Mouse (Mus musculus): ENCODE results near the gene Grcc10. TPM values are rescaled to one million over a fixed set of nuclear protein-coding genes. Genes with fewer than 3 reads are reported as not detected.
A peak's percentile ranks its signal among the peaks of the same experiment; 100 is the strongest.

The Grcc10 gene
- polyA plus RNA-seq, 1 experiment from 2014 or later, result 406 TPM

DNA sequence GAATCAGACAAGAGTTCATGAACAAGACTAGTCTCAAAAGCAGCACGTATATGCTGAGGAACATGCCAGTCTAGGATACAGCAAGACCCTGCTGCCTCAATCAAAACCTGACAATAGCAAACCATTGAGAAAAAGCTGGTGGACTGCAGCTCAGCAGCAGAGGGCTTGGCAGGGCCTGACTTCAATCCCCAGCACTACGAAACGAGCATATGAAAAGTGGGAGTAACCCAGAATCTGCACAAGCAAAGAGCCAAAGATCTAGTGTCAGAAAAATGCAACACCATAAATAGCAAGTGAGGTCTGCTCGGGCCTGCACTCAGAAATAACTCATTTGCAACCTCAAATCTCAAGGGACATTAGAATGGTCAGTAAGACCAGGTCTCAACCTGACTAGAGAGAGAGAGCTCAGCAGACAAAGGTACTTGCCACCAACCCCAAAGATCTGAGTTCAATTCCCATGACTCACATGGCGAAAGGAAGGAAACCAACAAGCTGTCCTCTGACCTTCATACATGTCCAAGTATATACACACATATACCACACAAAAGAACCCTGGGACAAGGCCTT is 35.0 kb downstream of the Grcc10 start:
- H3K36me3 ChIP-seq, result peaks cover 54% of the 10 kb centered on the region

DNA sequence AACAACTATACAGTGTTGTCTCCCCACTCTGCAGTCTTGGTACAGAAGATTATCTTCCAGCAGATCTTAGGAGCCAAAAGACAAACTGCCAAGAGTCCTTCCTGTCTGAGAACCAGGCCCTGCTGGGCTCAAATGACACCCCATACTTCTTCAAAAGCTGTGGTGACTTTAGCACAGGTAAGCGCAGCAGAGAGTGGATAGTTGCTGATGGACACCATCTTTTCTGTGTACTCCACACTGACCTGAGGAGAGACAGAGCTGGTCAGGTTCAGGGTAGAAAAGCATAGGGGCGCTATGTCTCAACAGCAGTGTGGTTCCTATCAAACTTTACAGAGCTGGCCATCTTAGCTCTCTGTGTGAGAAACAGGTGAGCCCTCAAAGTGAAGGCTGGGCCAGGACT is 36.8 kb downstream of the Grcc10 start:
- H3K9ac ChIP-seq, result no peak overlapping the region
- no peak overlapping the region for H3K4me2 ChIP-seq
- no peak overlapping the region for H3K4me3 ChIP-seq
- peaks cover 18% of the 10 kb centered on the region for H3K4me1 ChIP-seq
- no peaks in the 10 kb centered on the region for H3K9me3 ChIP-seq
- 90% methylated on average over 2 of the region's 2 CpGs for WGBS
- no peak for ATAC-seq (ENCODE audit: borderline replicate concordance, extremely low read depth, low FRiP score, low TSS enrichment)
- H3K27me3 ChIP-seq, result no peaks in the 10 kb centered on the region
- peaks cover 66% of the 10 kb centered on the region for H3K36me3 ChIP-seq
- H3K27ac ChIP-seq, result no peak overlapping the region

More for the DNA sequence above, 35.0 kb downstream of the Grcc10 start:
- Histone ChIP-seq H3K27me3 (no peaks in the 10 kb centered on the region), H3K9me3 (no peaks in the 10 kb centered on the region), H3K4me3 (no peak overlapping the region), H3K9ac (no peak overlapping the region), H3K27ac (no peak overlapping the region), H3K4me2 (no peak overlapping the region), H3K4me1 (peaks cover 27% of the 10 kb centered on the region)
- 85% methylated on average over 5 of the region's 5 CpGs for WGBS
- ATAC-seq (ENCODE audit: borderline replicate concordance, extremely low read depth, low FRiP score, low TSS enrichment), result no peak

GRCm38 (mm10) chr6:124703789-124704188 is 37.4 kb downstream of the Grcc10 start:
- no peaks in the 10 kb centered on the region for H3K27me3 ChIP-seq
- no peak overlapping the region for H3K27ac ChIP-seq
- H3K4me3 ChIP-seq, result no peak overlapping the region
- peaks cover 12% of the 10 kb centered on the region; the same call in 1 of the 2 replicates for H3K4me1 ChIP-seq
- no peak overlapping the region for H3K9ac ChIP-seq
- H3K36me3 ChIP-seq, result peaks cover 69% of the 10 kb centered on the region
- ATAC-seq (ENCODE audit: borderline replicate concordance, extremely low read depth, low FRiP score, low TSS enrichment), result no peak
- WGBS, result 62% methylated on average over 7 of the region's 7 CpGs
- no peaks in the 10 kb centered on the region for H3K9me3 ChIP-seq
- no peak overlapping the region for H3K4me2 ChIP-seq

DNA sequence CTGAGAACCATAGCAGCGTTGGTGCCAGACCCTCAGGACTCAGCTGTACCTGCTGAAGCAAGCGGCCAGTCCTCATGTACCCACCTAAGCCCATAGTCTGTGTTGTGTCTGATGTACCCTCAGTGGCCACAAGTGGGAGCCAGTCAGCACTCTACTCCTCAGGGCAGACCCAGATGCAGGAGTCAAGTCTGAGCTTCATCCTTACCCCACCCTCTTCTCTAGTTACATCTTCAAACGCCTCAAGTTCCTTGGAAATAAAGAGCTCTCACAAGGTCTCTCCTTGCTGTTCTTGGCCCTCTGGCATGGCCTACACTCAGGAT is 38.4 kb downstream of the Grcc10 start:
- peaks cover 7% of the 10 kb centered on the region; the same call in 1 of the 2 replicates for H3K4me1 ChIP-seq
- no peaks in the 10 kb centered on the region for H3K9me3 ChIP-seq
- H3K27me3 ChIP-seq, result no peaks in the 10 kb centered on the region
- 43% methylated on average over 3 of the region's 3 CpGs for WGBS
- H3K4me2 ChIP-seq, result no peak overlapping the region
- no peak overlapping the region for H3K9ac ChIP-seq
- H3K27ac ChIP-seq, result no peak overlapping the region
- peak; percentile 37; the same call in 1 of the 2 replicates for ATAC-seq (ENCODE audit: borderline replicate concordance, extremely low read depth, low FRiP score, low TSS enrichment)
- H3K4me3 ChIP-seq, result no peak overlapping the region
- H3K36me3 ChIP-seq, result peaks cover 68% of the 10 kb centered on the region

DNA sequence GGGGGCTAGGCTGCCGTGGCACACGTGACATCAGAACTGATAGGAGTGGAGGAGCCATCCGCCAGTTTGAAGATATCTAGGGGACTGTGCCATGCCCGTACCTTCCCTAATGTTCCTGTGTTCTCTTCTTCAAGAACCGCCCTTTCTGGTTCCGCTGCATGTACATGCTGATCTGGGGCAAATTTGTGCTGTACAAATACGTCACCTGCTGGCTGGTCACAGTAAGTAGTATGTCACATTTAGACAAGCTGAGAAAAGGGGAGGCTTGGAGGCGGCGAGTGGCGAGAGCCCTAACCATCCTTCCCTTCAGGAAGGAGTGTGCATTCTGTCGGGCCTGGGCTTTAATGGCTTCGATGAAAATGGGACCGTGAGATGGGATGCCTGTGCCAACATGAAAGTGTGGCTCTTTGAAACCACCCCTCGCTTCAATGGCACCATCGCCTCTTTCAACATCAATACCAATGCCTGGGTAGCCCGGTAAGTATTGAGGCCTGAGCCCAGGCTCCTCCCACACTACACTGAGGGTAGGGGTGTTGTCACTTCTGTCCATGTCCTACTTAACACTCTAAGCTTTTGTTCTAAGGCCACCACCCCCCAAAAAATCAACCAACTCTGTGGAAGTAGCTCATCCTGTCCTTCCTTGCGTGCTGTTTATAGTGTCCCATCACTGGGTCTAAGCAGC is 38.9 kb downstream of the Grcc10 start:
- no peak overlapping the region for H3K4me2 ChIP-seq
- no peaks in the 10 kb centered on the region for H3K27me3 ChIP-seq
- H3K4me1 ChIP-seq, result peaks cover 7% of the 10 kb centered on the region; the same call in 1 of the 2 replicates
- H3K36me3 ChIP-seq, result peaks cover 68% of the 10 kb centered on the region
- H3K9ac ChIP-seq, result no peak overlapping the region
- no peak overlapping the region for H3K27ac ChIP-seq
- peak; percentile 2; the same call in 1 of the 2 replicates for ATAC-seq (ENCODE audit: borderline replicate concordance, extremely low read depth, low FRiP score, low TSS enrichment)
- no peak overlapping the region for H3K4me3 ChIP-seq
- 89% methylated on average over 17 of the region's 17 CpGs for WGBS
- H3K9me3 ChIP-seq, result no peaks in the 10 kb centered on the region

- Histone ChIP-seq H3K4me3 (no peak overlapping the region), H3K27ac (no peak overlapping the region), H3K4me1 (peaks cover 7% of the 10 kb centered on the region; the same call in 1 of the 2 replicates), H3K4me2 (no peak overlapping the region), H3K27me3 (no peaks in the 10 kb centered on the region), H3K9ac (no peak overlapping the region), H3K36me3 (peaks cover 68% of the 10 kb centered on the region), H3K9me3 (no peaks in the 10 kb centered on the region)
- no peak for ATAC-seq (ENCODE audit: borderline replicate concordance, extremely low read depth, low FRiP score, low TSS enrichment)
- 74% methylated on average over 8 of the region's 8 CpGs for WGBS
Measured at GRCm38 (mm10) chr6:124701338-124701737, 39.8 kb downstream of the Grcc10 start.

- Histone ChIP-seq H3K4me3 (no peak overlapping the region), H3K27me3 (no peaks in the 10 kb centered on the region), H3K9me3 (no peaks in the 10 kb centered on the region), H3K9ac (no peak overlapping the region; the same call in 1 of the 2 replicates), H3K4me2 (no peak overlapping the region), H3K4me1 (peaks cover 7% of the 10 kb centered on the region; the same call in 1 of the 2 replicates), H3K27ac (peak overlapping the region; percentile 31; the same call in 1 of the 2 replicates), H3K36me3 (peaks cover 59% of the 10 kb centered on the region)
- WGBS, result 67% methylated on average over 11 of the region's 11 CpGs
- peak; percentile 69 for ATAC-seq (ENCODE audit: borderline replicate concordance, extremely low read depth, low FRiP score, low TSS enrichment)
Measured at GRCm38 (mm10) chr6:124699962-124700610, 41.1 kb downstream of the Grcc10 start.

DNA sequence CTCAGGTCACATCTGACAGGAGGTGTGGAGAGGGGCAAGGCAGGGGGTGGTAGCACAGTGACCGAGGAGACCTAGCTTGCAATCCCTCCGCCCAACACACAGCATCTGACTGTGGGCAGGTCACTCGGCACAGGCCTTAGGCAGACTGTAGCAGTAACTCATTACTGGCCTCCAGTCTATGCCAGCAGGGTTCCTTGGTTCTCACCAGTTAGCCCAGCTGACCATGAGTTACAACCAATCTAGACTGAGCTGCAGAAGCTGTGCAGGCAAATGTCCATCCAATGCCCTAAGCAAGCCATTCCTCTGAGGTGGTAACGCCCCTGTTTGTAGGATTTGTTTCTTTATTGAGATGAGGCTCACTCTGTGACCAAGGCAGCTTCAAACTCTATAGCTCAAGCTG is 41.8 kb downstream of the Grcc10 start:
- Histone ChIP-seq H3K4me2 (no peak overlapping the region), H3K27me3 (no peaks in the 10 kb centered on the region), H3K4me1 (peaks cover 13% of the 10 kb centered on the region), H3K9ac (no peak overlapping the region), H3K27ac (no peak overlapping the region), H3K4me3 (no peak overlapping the region), H3K9me3 (no peaks in the 10 kb centered on the region), H3K36me3 (peaks cover 52% of the 10 kb centered on the region)
- ATAC-seq (ENCODE audit: borderline replicate concordance, extremely low read depth, low FRiP score, low TSS enrichment), result no peak
- 80% methylated on average over 4 of the region's 4 CpGs for WGBS

DNA sequence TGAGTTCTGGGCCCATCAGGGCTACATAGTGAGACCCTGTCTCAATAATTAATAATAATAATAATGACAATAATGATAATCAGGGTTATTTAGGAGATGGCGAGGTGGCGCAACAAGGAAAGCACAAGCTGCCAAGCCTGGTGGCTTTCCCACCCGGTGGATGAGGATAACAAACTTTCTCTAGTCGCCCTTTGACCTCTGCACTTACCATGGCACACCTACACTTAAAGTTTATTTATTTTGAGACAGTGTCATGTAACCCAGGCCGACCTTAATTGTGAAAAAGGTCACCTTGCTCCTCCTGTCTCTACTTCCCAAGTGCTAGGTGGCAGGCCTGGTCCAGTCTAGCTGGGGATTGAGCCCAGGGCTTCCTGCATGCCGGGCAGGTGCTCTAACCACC is 42.4 kb downstream of the Grcc10 start:
- Histone ChIP-seq H3K4me2 (no peak overlapping the region), H3K36me3 (peaks cover 46% of the 10 kb centered on the region), H3K27ac (no peak overlapping the region), H3K9ac (no peak overlapping the region), H3K4me1 (peaks cover 18% of the 10 kb centered on the region), H3K9me3 (no peaks in the 10 kb centered on the region), H3K27me3 (no peaks in the 10 kb centered on the region), H3K4me3 (no peak overlapping the region)
- 67% methylated on average over 6 of the region's 6 CpGs for WGBS
- ATAC-seq (ENCODE audit: borderline replicate concordance, extremely low read depth, low FRiP score, low TSS enrichment), result no peak

- ATAC-seq (ENCODE audit: borderline replicate concordance, extremely low read depth, low FRiP score, low TSS enrichment), result no peak
- no peaks in the 10 kb centered on the region for H3K9me3 ChIP-seq
- peaks cover 27% of the 10 kb centered on the region for H3K4me1 ChIP-seq
- no peak overlapping the region for H3K27ac ChIP-seq
- H3K4me2 ChIP-seq, result no peak overlapping the region
- H3K9ac ChIP-seq, result no peak overlapping the region
- no peak overlapping the region for H3K4me3 ChIP-seq
- WGBS, result 90% methylated on average over 7 of the region's 7 CpGs
- H3K36me3 ChIP-seq, result peaks cover 26% of the 10 kb centered on the region
- H3K27me3 ChIP-seq, result no peaks in the 10 kb centered on the region
Measured at GRCm38 (mm10) chr6:124696441-124697150, 44.6 kb downstream of the Grcc10 start.

DNA sequence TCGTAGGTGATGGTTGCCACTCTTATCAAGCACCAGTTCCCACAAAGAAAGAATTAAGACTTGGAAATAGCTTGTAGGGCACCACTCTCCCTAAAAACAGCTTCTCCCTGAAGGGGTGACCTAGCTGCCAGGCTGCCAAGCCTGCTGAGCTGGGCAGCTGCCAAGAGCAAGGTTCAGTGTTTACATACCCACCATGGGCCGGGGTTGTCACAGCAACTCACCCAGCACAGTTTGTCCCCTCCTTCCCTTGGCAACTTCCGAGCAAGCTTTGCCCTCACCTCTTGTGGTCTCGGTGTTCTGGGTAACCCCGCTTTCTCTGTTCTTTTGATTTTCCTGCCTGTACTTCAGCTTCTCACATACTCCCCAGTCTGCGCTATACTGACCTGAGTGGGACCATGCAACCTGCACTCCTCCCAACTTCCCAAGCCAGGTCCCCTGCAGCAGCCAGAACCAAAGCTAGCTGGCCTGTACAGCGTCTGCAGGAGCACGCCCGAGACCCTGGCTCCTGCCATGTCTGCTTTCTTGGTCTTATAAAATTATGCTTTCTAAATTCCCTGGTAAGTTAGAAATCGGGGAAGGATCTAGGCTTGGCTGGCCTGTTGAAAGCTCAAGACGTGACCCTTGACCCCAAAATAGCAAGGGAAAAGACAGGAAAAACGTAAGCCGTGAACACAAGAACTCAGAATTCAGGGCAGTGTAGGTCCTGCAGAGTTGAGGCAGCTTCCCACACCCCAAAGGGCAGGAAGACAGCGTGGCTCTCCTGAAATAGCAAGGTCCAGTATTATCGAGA is 46.8 kb downstream of the Grcc10 start:
- Histone ChIP-seq H3K36me3 (peaks cover 5% of the 10 kb centered on the region), H3K4me3 (no peak overlapping the region), H3K27ac (peak overlapping the region; percentile 87), H3K4me2 (peak overlapping the region; percentile 16), H3K4me1 (peaks cover 20% of the 10 kb centered on the region), H3K27me3 (no peaks in the 10 kb centered on the region), H3K9ac (no peak overlapping the region), H3K9me3 (no peaks in the 10 kb centered on the region)
- WGBS, result 60% methylated on average over 15 of the region's 15 CpGs
- ATAC-seq (ENCODE audit: borderline replicate concordance, extremely low read depth, low FRiP score, low TSS enrichment), result peak; percentile 86; the same call in 1 of the 2 replicates

Measured in lung, embryonic 15.5 days (tissue).